Mouse (Mus musculus) stomach, embryonic 14.5 days (tissue): ENCODE results near the gene Mettl24. TPM values are rescaled to one million over a fixed set of nuclear protein-coding genes. Genes with fewer than 3 reads are reported as not detected.

ENCODE experiments used
- ATAC-seq: fragments of 200-750 bp; cut with Nextera tagmentation; 2 replicates; pipeline ENCODE4 v1.8.0; 2017; ENCODE audit warnings: low read depth, moderate TSS enrichment; ENCODE audit not compliant: insufficient number of reproducible peaks, insufficient read depth, low FRiP score
- H3K27ac ChIP-seq: fragments of 300-500 bp; sonication (generic); 2 replicates; pipeline ENCODE4 v1.5.1; 2014; ENCODE audit warnings: mild to moderate bottlenecking, low read length, moderate library complexity, mixed read lengths
- H3K27me3 ChIP-seq: fragments of 300-500 bp; sonication (generic); 2 replicates; pipeline ENCODE4 v1.6.1; 2014; ENCODE audit warnings: low read length, control low read depth, mixed read lengths; ENCODE audit not compliant: control insufficient read depth, insufficient read depth
- H3K36me3 ChIP-seq: fragments of 300-500 bp; sonication (generic); 2 replicates; pipeline ENCODE4 v1.6.1; 2014; ENCODE audit warnings: mild to moderate bottlenecking, control low read depth, low read length, moderate library complexity, mixed read lengths; ENCODE audit not compliant: control insufficient read depth, insufficient read depth
- H3K4me1 ChIP-seq: fragments of 300-500 bp; sonication (generic); 2 replicates; pipeline ENCODE4 v1.6.1; 2014; ENCODE audit warnings: low read length, control low read depth, mixed read lengths; ENCODE audit not compliant: control insufficient read depth, insufficient read depth
- H3K4me2 ChIP-seq: fragments of 300-500 bp; sonication (generic); replicated peaks from 2 replicates; pipeline ENCODE4 v1.6.1; 2014; ENCODE audit warnings: low read depth, low read length, control low read depth
- H3K4me3 ChIP-seq: fragments of 300-500 bp; sonication (generic); 2 replicates; pipeline ENCODE4 v1.5.1; 2014; ENCODE audit warnings: low read depth, low read length, control low read depth
- H3K9ac ChIP-seq: fragments of 300-500 bp; sonication (generic); replicated peaks from 2 replicates; pipeline ENCODE4 v1.6.1; 2014; ENCODE audit warnings: low read depth, mild to moderate bottlenecking, control low read depth, low read length, moderate library complexity, mixed read lengths
- H3K9me3 ChIP-seq: fragments of 300-500 bp; sonication (generic); 2 replicates; pipeline ENCODE4 v1.6.1; 2016; ENCODE audit warnings: low read depth, low read length, control low read depth; ENCODE audit not compliant: control insufficient read depth
- WGBS: fragments of 180-500 bp; shearing (Covaris S2); extraction: QIAGEN DNeasy Blood & Tissue Kit; methylation state at CpG from one replicate; pipeline ENCODE4 v1.1.7; 2014; 5-methylcytosine and 5-hydroxymethylcytosine counted together
- polyA plus RNA-seq: library from polyadenylated mRNA; unstranded; fragments of >200 nt; fragmentation: Nextera tagmentation; extraction: Ambion mirVana; gene quantifications from 2 replicates; pipeline ENCODE4 v1.2.1, GENCODE M21; 2014

Gene Mettl24
- polyA plus RNA-seq, result 3.9 and 4.0 TPM in 2 replicates

GRCm38 (mm10) chr10:40683092-40683867 lies at the start of gene Mettl24:
Gene Mettl24, plus strand, starts transcription at chr10:40683282.
- ATAC-seq, result peak; percentile 88
- Histone ChIP-seq H3K36me3 (no peaks in the 10 kb centered on the region), H3K4me2 (peak within 1 kb of the TSS; percentile 96), H3K27me3 (no peaks in the 10 kb centered on the region), H3K4me1 (0 out of 2 replicates have a peak, but pooled peaks cover 3% of the 10 kb centered on the region), H3K9me3 (no peaks in the 10 kb centered on the region), H3K4me3 (peak within 1 kb of the TSS; percentile 63), H3K27ac (0 out of 2 replicates have a peak within 1 kb of the TSS, but pooled peaks have one; percentile 10), H3K9ac (peak within 1 kb of the TSS; percentile 78)
- WGBS, result under 1% methylated on average over 45 of the region's 50 CpGs

GRCm38 (mm10) chr10:40637331-40637730 lies 45.8 kb upstream of the Mettl24 start:
- Histone ChIP-seq H3K4me3 (no peak overlapping the region), H3K9ac (no peak overlapping the region), H3K27ac (no peak overlapping the region), H3K9me3 (no peaks in the 10 kb centered on the region), H3K27me3 (no peaks in the 10 kb centered on the region), H3K4me1 (0 out of 2 replicates have a peak, but pooled peaks cover 4% of the 10 kb centered on the region), H3K36me3 (no peaks in the 10 kb centered on the region), H3K4me2 (no peak overlapping the region)
- WGBS, result 20% methylated on average over 10 of the region's 10 CpGs
- ATAC-seq, result no peak

GRCm38 (mm10) chr10:40638276-40638675 lies 44.8 kb upstream of the Mettl24 start:
- no peaks in the 10 kb centered on the region for H3K27me3 ChIP-seq
- H3K4me2 ChIP-seq, result no peak overlapping the region
- no peak overlapping the region for H3K9ac ChIP-seq
- no peaks in the 10 kb centered on the region for H3K36me3 ChIP-seq
- WGBS, result 57% methylated on average over 7 of the region's 7 CpGs
- no peaks in the 10 kb centered on the region for H3K9me3 ChIP-seq
- ATAC-seq, result no peak
- H3K4me1 ChIP-seq, result 0 out of 2 replicates have a peak, but pooled peaks cover 4% of the 10 kb centered on the region
- no peak overlapping the region for H3K4me3 ChIP-seq
- H3K27ac ChIP-seq, result peak overlapping the region; percentile 11; the same call in 1 of the 2 replicates

- H3K27ac ChIP-seq, result no peak overlapping the region; the same call in 1 of the 2 replicates
Observed at GRCm38 (mm10) chr10:40638823-40639819, 44.0 kb upstream of the Mettl24 start.

GRCm38 (mm10) chr10:40640406-40640805 lies 42.7 kb upstream of the Mettl24 start:
- no peak for ATAC-seq
- Histone ChIP-seq H3K27ac (no peak overlapping the region), H3K9me3 (no peaks in the 10 kb centered on the region), H3K27me3 (no peaks in the 10 kb centered on the region), H3K4me3 (no peak overlapping the region), H3K36me3 (no peaks in the 10 kb centered on the region), H3K4me1 (peaks cover 9% of the 10 kb centered on the region; the same call in 1 of the 2 replicates), H3K4me2 (no peak overlapping the region), H3K9ac (no peak overlapping the region)
- WGBS, result 74% methylated on average over 4 of the region's 4 CpGs

More at GRCm38 (mm10) chr10:40638823-40639819, 44.0 kb upstream of the Mettl24 start:
- H3K27me3 ChIP-seq, result no peaks in the 10 kb centered on the region
- H3K4me1 ChIP-seq, result peaks cover 4% of the 10 kb centered on the region; the same call in 1 of the 2 replicates
- ATAC-seq, result no peak
- WGBS, result 67% methylated on average over 26 of the region's 26 CpGs
- H3K36me3 ChIP-seq, result no peaks in the 10 kb centered on the region
- H3K9ac ChIP-seq, result no peak overlapping the region
- no peak overlapping the region for H3K4me3 ChIP-seq
- H3K4me2 ChIP-seq, result no peak overlapping the region
- H3K9me3 ChIP-seq, result no peaks in the 10 kb centered on the region

- Histone ChIP-seq H3K9me3 (no peaks in the 10 kb centered on the region), H3K4me1 (peaks cover 9% of the 10 kb centered on the region; the same call in 1 of the 2 replicates), H3K27me3 (no peaks in the 10 kb centered on the region), H3K36me3 (no peaks in the 10 kb centered on the region), H3K4me3 (no peak overlapping the region), H3K4me2 (no peak overlapping the region), H3K9ac (no peak overlapping the region), H3K27ac (no peak overlapping the region)
- WGBS, result 87% methylated on average over 7 of the region's 7 CpGs
- ATAC-seq, result no peak
Observed at GRCm38 (mm10) chr10:40641901-40642300, 41.2 kb upstream of the Mettl24 start.

- Histone ChIP-seq H3K9me3 (no peaks in the 10 kb centered on the region), H3K27me3 (no peaks in the 10 kb centered on the region), H3K27ac (no peak overlapping the region), H3K4me3 (no peak overlapping the region), H3K4me1 (peaks cover 6% of the 10 kb centered on the region; the same call in 1 of the 2 replicates), H3K36me3 (no peaks in the 10 kb centered on the region), H3K4me2 (no peak overlapping the region), H3K9ac (no peak overlapping the region)
- ATAC-seq, result no peak
- 87% methylated on average over 5 of the region's 5 CpGs for WGBS
Observed at GRCm38 (mm10) chr10:40643126-40643525, 40.0 kb upstream of the Mettl24 start.

- 31% methylated on average over 9 of the region's 9 CpGs for WGBS
- no peak overlapping the region for H3K4me3 ChIP-seq
- H3K9me3 ChIP-seq, result no peaks in the 10 kb centered on the region
- no peak for ATAC-seq
- H3K27me3 ChIP-seq, result no peaks in the 10 kb centered on the region
- no peak overlapping the region for H3K27ac ChIP-seq
- no peak overlapping the region for H3K9ac ChIP-seq
- no peak overlapping the region for H3K4me2 ChIP-seq
- no peaks in the 10 kb centered on the region for H3K36me3 ChIP-seq
- H3K4me1 ChIP-seq, result peaks cover 5% of the 10 kb centered on the region; the same call in 1 of the 2 replicates
Observed at GRCm38 (mm10) chr10:40644456-40644855, 38.6 kb upstream of the Mettl24 start.
